In genomic region chr10:80165392-80166128, GRCm38 (mm10) we compare ENCODE assay signal across 8 mouse cellular contexts. TPM values are rescaled to one million over a fixed set of nuclear protein-coding genes. Genes with fewer than 3 reads are reported as not detected.
DNase-seq lines count a peak whose midpoint lies in the region; ATAC-seq and TF ChIP-seq lines count a peak whose summit lies in the region.

TSS of gene Cirbp (plus strand) at chr10:80165985.

- no peak for TF ChIP-seq CTCF in small intestine, adult 2 months (IDR thresholded peaks at IDR 0.05; ENCODE audit: extremely low read depth, insufficient read length, insufficient replicate concordance, low read depth, low read length)

- H3K9me3 ChIP-seq in forebrain, embryonic 11.5 days (ENCODE audit: control insufficient read depth, low read length): no peaks in the 10 kb centered on the region
- no peaks in the 10 kb centered on the region for H3K9me3 ChIP-seq in lung, embryonic 16.5 days (ENCODE audit: control insufficient read depth, low read length)

- 13% methylated on average over 20 of the region's 20 CpGs for WGBS in forebrain, embryonic 11.5 days
- 19% methylated on average over 19 of the region's 20 CpGs for WGBS in lung, embryonic 16.5 days
- WGBS in small intestine, adult 2 months: 25% methylated on average over 20 of the region's 20 CpGs

- peak within 1 kb of the TSS; percentile 99; the same call in 1 of the 2 replicates for H3K27ac ChIP-seq in forebrain, embryonic 11.5 days (ENCODE audit: low read depth, low read length)
- peak within 1 kb of the TSS; percentile 90 for H3K27ac ChIP-seq in lung, embryonic 16.5 days (ENCODE audit: low read length)
- peak within 1 kb of the TSS; percentile 58 for H3K27ac ChIP-seq in small intestine, adult 2 months (ENCODE audit: insufficient read depth, low read depth, low read length)

- H3K4me1 ChIP-seq in forebrain, embryonic 11.5 days (replicated peaks; ENCODE audit: control insufficient read depth, insufficient read depth, low read length): peaks cover 36% of the 10 kb centered on the region
- H3K4me1 ChIP-seq in lung, embryonic 16.5 days (replicated peaks; ENCODE audit: control insufficient read depth, insufficient read depth, low read length): peaks cover 66% of the 10 kb centered on the region
- H3K4me1 ChIP-seq in small intestine, adult 2 months (ENCODE audit: control insufficient read depth, insufficient read depth, insufficient read length, low read length): peaks cover 45% of the 10 kb centered on the region

- H3K27me3 ChIP-seq in forebrain, embryonic 11.5 days (ENCODE audit: control insufficient read depth, insufficient read depth, low read length): no peaks in the 10 kb centered on the region
- no peaks in the 10 kb centered on the region for H3K27me3 ChIP-seq in lung, embryonic 16.5 days (ENCODE audit: control insufficient read depth, insufficient read depth, low read depth, low read length)
- no peaks in the 10 kb centered on the region for H3K27me3 ChIP-seq in small intestine, adult 2 months (ENCODE audit: control insufficient read depth, insufficient read depth, low read length)

- TF ChIP-seq POLR2A in small intestine, adult 2 months (IDR thresholded peaks at IDR 0.05; ENCODE audit: low read depth, low read length): no peak

- peaks cover 9% of the 10 kb centered on the region for H3K36me3 ChIP-seq in forebrain, embryonic 11.5 days (ENCODE audit: control insufficient read depth, insufficient read depth, low read length)
- H3K36me3 ChIP-seq in lung, embryonic 16.5 days (ENCODE audit: control insufficient read depth, insufficient read depth, low read length): peaks cover 9% of the 10 kb centered on the region
- H3K36me3 ChIP-seq in small intestine, adult 2 months (ENCODE audit: control insufficient read depth, insufficient read depth, low read length): peaks cover 10% of the 10 kb centered on the region

- intact Hi-C loops in heart, postnatal 10 days (cut with DNase I): loop anchor here (1.0 kb wide), 1 partner anchor 20 kb away; no protein-coding TSS in a partner anchor

- ATAC-seq in cerebellum, adult (ENCODE audit: insufficient number of reproducible peaks, low FRiP score, low TSS enrichment): no peak
- no peak for ATAC-seq in forebrain, embryonic 11.5 days (replicated peaks; ENCODE audit: low FRiP score)
- ATAC-seq in lung, embryonic 16.5 days (ENCODE audit: low read depth): no peak

- peak within 1 kb of the TSS; percentile 43 for H3K9ac ChIP-seq in forebrain, embryonic 11.5 days (ENCODE audit: low read length)
- H3K9ac ChIP-seq in lung, embryonic 16.5 days (ENCODE audit: low read length): peak within 1 kb of the TSS; percentile 60

- H3K4me2 ChIP-seq in forebrain, embryonic 11.5 days (ENCODE audit: low read depth, low read length, severe bottlenecking): peak within 1 kb of the TSS; percentile 85
- H3K4me2 ChIP-seq in lung, embryonic 16.5 days (ENCODE audit: low read depth, low read length): peak within 1 kb of the TSS; percentile 83

- peak; percentile 79 for DNase-seq in cerebellum, adult 11-12 months
- DNase-seq in adrenal gland, postnatal 10 days: peak; percentile 70
- DNase-seq in forebrain, embryonic 11.5 days (ENCODE audit: low spot score): peak; percentile 68
- DNase-seq in heart, postnatal 10 days: peak; percentile 59 to 66
- peak; percentile 59 to 63 for DNase-seq in kidney, postnatal 36 days

- H3K4me3 ChIP-seq in forebrain, embryonic 11.5 days (ENCODE audit: low read depth, low read length): peak within 1 kb of the TSS; percentile 24
- peak within 1 kb of the TSS; percentile 43 for H3K4me3 ChIP-seq in lung, embryonic 16.5 days (ENCODE audit: low read length)
- peak within 1 kb of the TSS; percentile 55 for H3K4me3 ChIP-seq in small intestine, adult 2 months (ENCODE audit: low read depth, low read length)

RNA-seq across cellular contexts. Expression of gene Cirbp, which starts in this region (rescaled TPM):
- 100 to 1,000 TPM; 102 to 168 TPM for total RNA-seq in adrenal gland, postnatal 10 days (2021)
- 82.0 and 83.4 TPM in 2 replicates for polyA plus RNA-seq in forebrain, embryonic 11.5 days (2014; fragmentation: Nextera tagmentation; extraction: Ambion mirVana)
- 100 to 1,000 TPM; 113 to 134 TPM for total RNA-seq in heart, postnatal 10 days (2021)
- polyA plus RNA-seq in lung, embryonic 16.5 days (2015; fragmentation: Nextera tagmentation; extraction: Ambion mirVana): 73.4 and 83.4 TPM in 2 replicates
- 18.5 and 48.0 TPM in 2 replicates for polyA plus RNA-seq in small intestine, adult 2 months (2012; rRNA removed)
